Mouse (Mus musculus) lung, adult 2 months (tissue): ENCODE measurements at regions not wholly inside any gene's neighbourhood (a gene's known extent, or its start where the extent isn't known, plus 50 kb on each side); places are given as distances from the start of the nearest gene placed in this dataset.

ENCODE experiments used
- CTCF ChIP-seq: fragments of 200-500 bp; IDR thresholded peaks from 2 replicates; pipeline ENCODE4 v1.5.1; 2011; ENCODE audit warnings: mild to moderate bottlenecking, low read length, control low read depth; ENCODE audit not compliant: insufficient read depth
- POLR2A ChIP-seq: fragments of 200-500 bp; IDR thresholded peaks from 2 replicates; pipeline ENCODE4 v1.6.1; 2011; ENCODE audit warnings: low read depth, mild to moderate bottlenecking, control low read depth, low read length, borderline replicate concordance; ENCODE audit errors: extremely low read depth

DNA sequence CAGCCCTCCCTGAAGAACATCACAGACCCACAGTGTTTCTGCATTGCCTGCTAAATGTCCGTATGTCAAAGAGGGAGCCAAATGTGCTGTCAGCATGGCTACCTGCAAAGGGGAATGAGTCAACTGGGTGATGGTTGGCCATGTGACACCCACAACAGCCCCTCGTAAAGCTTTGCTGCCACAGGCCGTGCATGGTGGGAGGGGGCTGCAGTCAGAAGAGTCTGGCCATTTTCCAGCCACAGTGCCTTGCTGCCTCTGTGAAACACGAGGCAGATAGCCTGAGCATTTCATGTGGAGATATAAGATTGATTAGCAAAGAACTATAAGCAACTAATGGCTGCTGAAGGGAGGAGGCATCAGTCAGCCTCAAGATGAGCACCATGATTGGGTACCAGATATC, 193.2 kb downstream of the Drd1 start:
- TF ChIP-seq CTCF, result no peak
- TF ChIP-seq POLR2A, result no peak
